Mouse (Mus musculus): Measurements from ENCODE around the gene Esx1.

The Esx1 gene

DNA sequence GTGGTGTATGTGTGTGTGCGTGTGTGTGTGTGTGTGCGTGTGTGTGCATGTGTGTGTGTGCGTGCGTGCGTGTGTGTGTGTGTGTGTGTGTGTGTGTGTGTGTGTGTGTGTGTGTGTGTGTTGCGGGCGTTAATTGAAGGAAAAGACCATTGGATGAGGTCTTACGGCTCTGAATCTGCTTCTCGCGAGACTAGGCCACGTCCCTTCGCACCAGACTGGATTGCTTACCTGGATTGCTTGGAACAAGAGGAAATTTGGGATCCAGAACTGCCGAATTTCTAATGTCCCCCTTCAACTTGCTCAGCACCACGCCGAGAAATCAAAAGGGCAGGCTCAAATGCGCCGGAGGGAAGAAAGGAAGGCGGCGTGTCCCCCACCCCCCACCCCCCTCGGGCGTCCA, at the start of gene Esx1:
Gene Esx1, minus strand, starts transcription at position 366 of the 400 bp plus-strand sequence.
- DNase-seq (ENCODE audit: low spot score in 2 of 2) = no peak

DNA sequence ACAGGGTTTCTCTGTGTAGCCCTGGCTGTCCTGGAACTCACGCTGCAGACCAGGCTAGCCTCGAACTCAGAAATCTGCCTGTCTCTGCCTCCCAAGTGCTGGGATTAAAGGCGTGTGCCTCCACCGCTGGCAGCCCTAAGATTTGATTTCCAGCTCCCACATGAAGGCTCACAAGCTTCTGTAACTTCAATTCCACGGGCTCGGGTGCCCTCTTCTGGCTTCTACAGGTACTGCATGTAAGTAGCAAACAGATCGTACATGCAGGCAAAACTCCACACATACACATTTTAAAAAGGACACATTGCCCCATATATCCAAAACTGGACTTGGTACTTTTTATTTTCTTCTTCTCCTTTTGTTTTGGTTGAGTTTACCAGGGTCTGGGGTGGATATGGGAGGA, 48.1 kb upstream of the Esx1 start:
- no peak for DNase-seq (ENCODE audit: low spot score in 2 of 2)

DNA sequence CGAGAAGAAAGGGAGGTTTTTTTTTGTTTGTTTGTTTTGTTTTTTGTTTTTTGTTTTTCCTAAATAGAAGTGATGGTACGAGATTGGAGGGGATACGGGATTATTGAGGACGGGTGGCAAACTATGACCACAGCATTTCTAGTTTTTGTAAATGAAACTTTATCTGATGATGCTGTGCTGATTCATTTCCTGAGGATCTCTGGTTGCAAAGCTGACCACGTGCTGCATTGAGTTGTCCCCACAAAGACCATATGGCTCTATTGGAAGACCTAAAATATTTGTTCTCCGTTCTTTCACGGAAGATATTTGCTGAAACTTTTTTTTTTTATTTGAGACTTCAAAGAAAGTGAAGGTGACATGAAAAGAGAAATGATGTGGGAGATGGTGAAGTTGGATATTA, 45.8 kb upstream of the Esx1 start:
- DNase-seq (ENCODE audit: low spot score in 2 of 2) = no peak

DNA sequence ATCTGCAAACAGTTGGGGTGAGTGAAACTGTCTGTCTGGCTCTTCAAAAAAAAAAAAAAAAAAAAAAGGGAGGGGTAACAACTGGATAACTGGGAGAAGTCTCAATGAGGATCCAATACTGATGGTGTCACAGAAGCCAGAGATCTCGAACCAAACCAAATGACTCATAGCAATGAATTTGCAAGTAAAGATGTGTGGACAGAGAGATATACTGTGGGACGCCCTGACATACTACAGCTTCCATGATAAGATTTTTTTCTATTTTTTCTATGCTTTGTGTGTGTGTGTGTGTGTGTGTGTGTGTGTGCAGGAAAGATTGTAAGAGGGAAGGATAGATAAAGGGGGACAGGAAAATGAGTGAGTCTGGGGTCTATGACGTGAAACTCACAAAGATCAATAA, 43.7 kb upstream of the Esx1 start:
- DNase-seq (ENCODE audit: low spot score in 2 of 2) = no peak

DNA sequence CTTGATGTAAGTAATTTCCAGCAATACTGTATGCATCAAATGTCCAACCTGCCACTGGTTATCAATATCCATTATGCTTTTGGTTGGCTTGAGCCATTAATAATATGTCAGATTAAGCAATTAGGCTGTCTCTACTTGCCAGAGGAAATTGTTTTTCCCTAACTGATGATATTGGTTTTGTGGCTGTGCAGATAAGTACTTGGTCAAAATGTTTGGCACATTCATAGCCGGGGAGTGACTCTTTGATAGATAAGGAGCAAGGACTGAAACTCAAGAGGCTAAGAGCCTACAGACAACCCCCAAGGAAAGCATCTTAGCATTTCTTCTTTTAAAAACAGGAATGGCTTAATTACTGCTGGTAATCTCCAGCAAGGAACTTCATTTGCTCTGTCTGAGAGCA, 40.8 kb upstream of the Esx1 start:
- no peak for DNase-seq (ENCODE audit: low spot score in 2 of 2)

DNA sequence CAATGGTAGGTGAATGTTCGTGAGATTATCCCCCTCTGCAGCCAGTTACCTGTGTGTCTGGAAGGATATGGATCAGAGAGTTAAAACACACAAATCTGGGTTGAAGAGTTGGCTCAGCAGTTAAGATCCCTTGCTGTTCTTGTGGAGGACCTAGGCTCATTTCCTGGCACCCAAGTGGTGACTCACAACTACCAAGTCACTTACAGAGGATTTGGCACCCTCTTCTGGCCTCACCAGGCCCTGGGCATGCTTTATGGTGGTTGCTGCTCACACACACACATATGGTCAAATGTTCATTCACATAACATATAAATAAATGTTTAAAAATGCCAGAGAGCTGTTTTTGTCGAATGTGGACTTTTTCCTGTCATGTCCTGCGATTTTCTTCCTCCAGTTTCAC, 39.1 kb upstream of the Esx1 start:
- no peak for DNase-seq (ENCODE audit: low spot score in 2 of 2)

DNA sequence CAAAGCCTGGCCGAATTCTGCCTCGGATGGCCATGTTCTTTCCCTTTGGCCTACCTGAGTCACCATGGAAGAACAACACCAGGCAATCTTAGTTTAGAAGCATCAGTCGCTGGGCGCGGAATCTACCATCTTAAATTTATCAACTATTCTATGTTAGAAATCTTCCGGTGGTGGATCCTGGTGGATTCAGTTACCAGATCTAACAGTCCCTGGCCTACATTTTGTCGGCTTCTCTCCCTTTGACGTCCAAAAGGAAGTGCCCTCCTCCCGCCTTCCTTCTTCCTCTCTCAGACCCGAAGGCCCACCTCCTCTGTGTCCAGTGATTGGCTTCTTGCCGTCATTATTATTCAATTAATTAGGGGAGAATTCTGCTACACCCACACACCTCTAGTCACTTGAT, 27.2 kb upstream of the Esx1 start:
- no peak for DNase-seq (ENCODE audit: low spot score in 2 of 2)

DNA sequence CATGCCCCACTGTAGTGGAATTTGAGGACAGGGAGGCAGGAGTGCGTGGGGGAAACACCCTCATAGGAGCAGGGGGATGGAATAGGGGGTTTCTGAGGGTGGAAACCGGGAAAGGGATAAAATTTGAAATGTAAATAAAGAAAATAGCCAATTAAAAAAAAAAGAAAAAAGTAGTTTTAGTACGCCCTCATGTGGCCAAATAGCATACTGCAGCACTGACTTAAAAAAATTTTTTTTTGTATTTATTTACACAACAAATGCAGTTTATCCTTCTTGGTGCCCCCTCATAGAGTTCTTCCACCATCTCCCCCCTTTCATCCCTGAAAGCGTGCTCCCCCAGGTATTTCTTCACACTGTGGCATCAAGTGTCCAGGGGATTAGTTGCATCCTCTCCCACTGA, 22.8 kb upstream of the Esx1 start:
- no peak for DNase-seq (ENCODE audit: low spot score in 2 of 2)

DNA sequence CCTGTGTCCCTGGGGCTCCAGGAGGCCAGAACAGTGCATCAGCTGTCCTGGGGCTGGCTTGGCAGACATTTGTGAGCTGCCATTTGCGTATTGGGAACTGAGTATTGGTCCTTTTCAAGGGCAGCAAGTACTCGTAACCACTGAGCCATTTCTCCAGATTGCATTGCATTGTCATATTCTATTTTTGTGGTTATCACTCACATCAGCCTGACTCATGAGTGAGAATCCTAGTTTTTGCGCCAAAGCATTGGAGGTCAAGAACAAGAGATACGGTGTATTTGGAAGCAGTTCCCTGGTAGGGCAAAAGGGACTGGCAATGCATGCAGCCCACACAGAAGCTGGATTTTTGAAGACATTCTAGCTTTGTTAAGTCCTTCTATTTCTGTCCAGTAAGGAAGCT, 21.8 kb upstream of the Esx1 start:
- no peak for DNase-seq (ENCODE audit: low spot score in 2 of 2)

DNA sequence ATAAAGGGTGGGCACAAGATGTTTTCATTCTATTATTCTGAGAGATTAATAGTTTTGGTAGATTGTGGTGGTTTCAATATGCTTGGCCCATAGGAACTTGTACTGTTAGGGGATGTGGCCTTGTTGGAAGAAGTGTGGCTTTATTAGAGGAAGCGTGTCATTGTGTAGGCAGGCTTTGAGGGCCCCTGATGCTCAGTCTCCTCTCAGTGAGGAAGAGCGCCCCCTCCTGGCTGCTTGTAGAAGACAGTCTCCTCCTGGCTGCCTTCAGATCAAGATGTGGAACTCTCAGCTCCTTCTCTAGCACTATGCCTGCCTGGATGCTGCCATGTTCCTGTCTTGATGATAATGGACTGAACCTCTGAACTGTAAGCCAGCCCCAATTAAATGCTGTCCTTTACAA, 20.7 kb upstream of the Esx1 start:
- no peak for DNase-seq (ENCODE audit: low spot score in 2 of 2)

DNA sequence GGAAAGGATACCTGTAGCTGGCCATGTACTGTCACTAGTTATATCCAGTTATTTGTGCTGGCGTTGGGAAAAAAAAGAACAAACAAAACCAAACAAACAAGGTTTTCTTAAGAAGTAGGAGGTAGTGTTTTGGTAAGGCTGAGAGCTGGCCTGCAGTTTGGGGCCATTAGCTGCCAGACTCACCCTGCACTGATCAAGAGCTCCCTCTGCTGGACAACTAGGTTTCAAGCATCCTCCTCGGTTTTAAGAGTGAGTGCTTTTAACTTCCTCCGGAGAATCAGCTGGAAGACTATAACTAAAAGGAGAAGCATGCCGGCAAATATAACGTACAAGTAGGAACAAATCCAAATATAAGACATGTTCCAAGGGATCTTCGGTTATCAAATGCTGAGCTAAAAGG, 19.8 kb upstream of the Esx1 start:
- DNase-seq (ENCODE audit: low spot score in 2 of 2) = peak; percentile 4 to 14

DNA sequence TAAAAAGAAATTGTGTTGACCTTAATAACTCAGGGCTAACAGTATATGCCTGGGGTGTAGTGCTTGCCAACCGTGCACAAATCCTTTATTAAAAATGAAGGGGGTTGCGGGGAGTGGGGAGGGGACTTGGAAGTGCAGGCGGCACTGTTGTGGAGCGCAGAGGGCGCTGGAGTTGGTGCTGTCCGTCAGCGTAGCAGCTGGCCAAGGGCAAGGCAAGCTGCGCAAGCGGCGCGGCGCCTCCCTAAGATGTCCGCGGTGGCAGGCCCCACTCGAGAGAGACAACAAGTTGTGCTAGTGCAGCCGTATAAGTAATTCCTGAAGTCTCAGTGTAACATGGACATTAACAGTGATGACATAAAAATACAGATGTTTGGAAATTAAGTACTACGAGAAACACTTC, 5.7 kb upstream of the Esx1 start:
- DNase-seq (ENCODE audit: low spot score in 2 of 2) = no peak

DNA sequence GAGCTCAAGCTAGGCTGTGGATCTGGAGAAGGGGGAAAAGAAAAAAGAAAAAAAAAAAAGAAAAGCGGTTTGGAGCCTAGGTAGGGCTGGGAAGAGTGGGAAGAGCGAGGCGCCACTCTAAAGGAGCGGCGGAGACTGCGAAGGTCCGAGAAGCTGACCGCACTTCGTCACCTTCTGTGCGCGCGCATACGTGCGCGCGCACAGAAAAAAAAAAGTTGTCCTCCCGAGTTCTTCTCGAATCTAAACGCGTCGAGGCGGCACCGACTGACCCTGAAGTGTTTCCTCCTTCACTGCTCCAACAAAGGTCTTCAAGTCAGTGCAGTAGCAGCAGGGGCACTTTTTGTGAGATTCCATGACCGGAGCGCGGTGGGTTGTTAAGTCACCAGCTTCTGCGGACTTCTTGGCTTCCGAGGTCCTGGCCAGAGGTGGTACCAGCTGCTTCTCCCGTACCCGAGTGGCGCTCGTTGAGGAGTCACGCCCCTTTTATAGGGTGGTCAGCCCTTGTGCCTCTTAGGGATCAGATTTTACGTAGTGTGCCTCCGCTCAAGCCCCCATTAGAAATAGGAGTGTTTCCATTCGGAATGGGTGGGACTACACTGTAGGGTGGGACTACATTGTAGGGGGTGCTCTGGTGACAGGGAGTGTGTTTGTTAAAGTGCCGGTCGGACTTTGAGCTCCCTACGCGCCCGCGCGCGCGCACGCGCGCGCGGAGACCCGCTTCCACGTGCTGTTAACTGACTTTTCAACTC, 2.0 kb downstream of the Esx1 start:
- no peak for DNase-seq (ENCODE audit: low spot score in 2 of 2)

DNA sequence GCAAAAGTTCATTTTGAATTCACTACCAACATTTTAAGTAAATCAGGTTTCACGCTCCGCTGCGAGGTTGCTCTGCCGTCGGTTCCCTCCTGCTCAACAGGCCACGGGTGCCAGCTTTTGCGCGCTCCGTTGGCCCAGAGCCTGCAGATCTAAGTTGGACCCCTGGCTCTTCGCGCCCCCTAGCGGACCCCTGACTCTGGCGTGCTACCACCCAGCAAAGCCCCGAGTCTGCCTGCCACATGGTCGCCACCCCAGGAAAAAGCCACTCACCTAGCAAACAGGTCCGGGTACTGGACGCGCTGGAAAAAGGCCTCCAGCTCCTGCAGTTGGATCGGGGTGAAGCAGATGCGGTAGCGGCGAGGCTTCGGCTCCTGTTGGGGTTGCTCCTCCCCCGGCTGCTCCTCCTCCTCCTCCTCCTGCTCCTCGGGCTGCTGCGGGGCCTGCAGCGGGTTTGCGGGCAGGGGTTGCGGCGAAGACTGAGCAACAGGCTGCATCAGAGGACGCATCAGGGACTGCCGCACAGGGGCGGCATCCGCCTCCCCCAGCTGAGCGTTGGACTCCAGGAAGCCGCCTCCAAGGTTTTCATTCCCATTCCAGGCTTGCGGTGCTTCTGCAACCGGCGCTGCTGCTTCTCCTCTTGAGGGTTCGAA, 3.7 kb downstream of the Esx1 start:
- DNase-seq (ENCODE audit: low spot score in 2 of 2) = no peak

DNA sequence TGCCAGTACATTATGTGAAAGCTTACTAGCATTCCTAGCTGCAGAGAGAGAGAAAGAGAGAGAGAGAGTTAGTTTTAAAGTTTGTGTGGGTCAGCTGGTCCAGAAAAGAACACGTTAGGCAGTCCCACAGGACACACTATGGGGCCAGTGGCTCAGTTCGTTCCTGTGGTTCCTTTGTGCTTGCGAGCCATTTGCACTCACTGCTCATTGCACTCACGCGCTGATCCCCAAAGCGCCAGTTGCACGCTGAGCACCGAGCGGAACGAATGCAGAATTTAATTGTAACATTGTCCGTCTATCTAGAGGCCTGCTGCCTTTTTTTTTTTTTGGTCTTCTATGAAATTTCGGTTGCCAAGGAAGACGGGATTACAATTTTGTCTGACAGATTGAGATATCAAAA, 15.4 kb downstream of the Esx1 start:
- DNase-seq (ENCODE audit: low spot score in 2 of 2) = no peak

DNA sequence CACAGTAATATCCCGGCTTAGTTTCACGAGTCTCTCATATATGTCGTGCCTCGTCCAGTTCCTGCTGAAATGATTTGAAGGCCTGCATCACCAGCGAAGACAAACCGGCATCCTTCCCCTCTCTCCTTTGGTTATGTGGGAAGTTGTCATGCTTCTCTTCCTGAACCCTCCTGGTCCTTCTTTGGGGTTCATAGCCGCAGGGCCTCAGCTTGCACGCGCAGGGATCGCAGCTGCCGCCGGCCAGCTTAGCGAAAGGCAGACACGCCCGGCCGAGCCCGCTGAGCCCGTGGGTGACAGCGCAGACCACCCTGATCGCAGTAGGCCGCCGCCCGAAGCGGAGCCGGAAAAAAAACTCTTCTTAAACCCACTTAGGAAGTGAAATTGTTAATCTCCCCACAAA, 17.4 kb downstream of the Esx1 start:
- DNase-seq (ENCODE audit: low spot score in 2 of 2) = no peak
